Mouse (Mus musculus) bone marrow macrophage, adult 2 months (primary cell): ENCODE results near the gene Kcnip3.

Experiments used
- CTCF ChIP-seq: IDR thresholded peaks from 2 replicates; pipeline ENCODE4 v1.5.1; 2012; ENCODE audit warnings: low read depth, mild to moderate bottlenecking, low read length, moderate library complexity
- POLR2A ChIP-seq: IDR thresholded peaks from 2 replicates; pipeline ENCODE4 v1.6.1; 2012; ENCODE audit warnings: mild to moderate bottlenecking, low read depth, low read length, borderline replicate concordance

- no peak for TF ChIP-seq CTCF
- TF ChIP-seq POLR2A, result no peak
Observed at GRCm38 (mm10) chr2:127513244-127513643, 8.7 kb downstream of the Kcnip3 start.
